Mouse (Mus musculus): ENCODE results near the gene Prkg1.

Prkg1 gene

GRCm38 (mm10) chr19:31746635-31747034 lies 18.2 kb downstream of the Prkg1 start:
- DNase-seq (ENCODE audit: extremely low spot score, low read depth, low spot score): no peak

GRCm38 (mm10) chr19:31743241-31744045 lies 21.4 kb downstream of the Prkg1 start:
- no peak for DNase-seq (ENCODE audit: extremely low spot score, low read depth, low spot score)

GRCm38 (mm10) chr19:31714900-31715299 lies 49.9 kb downstream of the Prkg1 start:
- DNase-seq (ENCODE audit: extremely low spot score, low read depth, low spot score): no peak

GRCm38 (mm10) chr19:31714418-31714817 lies 50.4 kb downstream of the Prkg1 start:
- no peak for DNase-seq (ENCODE audit: extremely low spot score, low read depth, low spot score)

- no peak for DNase-seq (ENCODE audit: extremely low spot score, low read depth, low spot score)
Measured at GRCm38 (mm10) chr19:31713321-31713720, 51.5 kb downstream of the Prkg1 start.

GRCm38 (mm10) chr19:31710336-31710735 lies 54.5 kb downstream of the Prkg1 start:
- no peak for DNase-seq (ENCODE audit: extremely low spot score, low read depth, low spot score)

GRCm38 (mm10) chr19:31703991-31704390 lies 60.8 kb downstream of the Prkg1 start:
- no peak for DNase-seq (ENCODE audit: extremely low spot score, low read depth, low spot score)

- DNase-seq (ENCODE audit: extremely low spot score, low read depth, low spot score): no peak
Measured at GRCm38 (mm10) chr19:31698916-31699315, 65.9 kb downstream of the Prkg1 start.

GRCm38 (mm10) chr19:31680821-31681220 lies 84.0 kb downstream of the Prkg1 start:
- no peak for DNase-seq (ENCODE audit: extremely low spot score, low read depth, low spot score)

- DNase-seq (ENCODE audit: extremely low spot score, low read depth, low spot score): no peak
Measured at GRCm38 (mm10) chr19:31678324-31678723, 86.5 kb downstream of the Prkg1 start.

GRCm38 (mm10) chr19:31671726-31672125 lies 93.1 kb downstream of the Prkg1 start:
- no peak for DNase-seq (ENCODE audit: extremely low spot score, low read depth, low spot score)

GRCm38 (mm10) chr19:31665007-31665406 lies 99.8 kb downstream of the Prkg1 start:
- no peak for DNase-seq (ENCODE audit: extremely low spot score, low read depth, low spot score)

GRCm38 (mm10) chr19:31664159-31664991 lies 100.5 kb downstream of the Prkg1 start:
- no peak for DNase-seq (ENCODE audit: extremely low spot score, low read depth, low spot score)

- no peak for DNase-seq (ENCODE audit: extremely low spot score, low read depth, low spot score)
Measured at GRCm38 (mm10) chr19:31663437-31664158, 101.2 kb downstream of the Prkg1 start.

- no peak for DNase-seq (ENCODE audit: extremely low spot score, low read depth, low spot score)
Measured at GRCm38 (mm10) chr19:31662802-31663201, 102.0 kb downstream of the Prkg1 start.

GRCm38 (mm10) chr19:31658751-31659397 lies 106.0 kb downstream of the Prkg1 start:
- DNase-seq (ENCODE audit: extremely low spot score, low read depth, low spot score): no peak

- no peak for DNase-seq (ENCODE audit: extremely low spot score, low read depth, low spot score)
Measured at GRCm38 (mm10) chr19:31656256-31656655, 108.6 kb downstream of the Prkg1 start.

GRCm38 (mm10) chr19:31655826-31656225 lies 109.0 kb downstream of the Prkg1 start:
- DNase-seq (ENCODE audit: extremely low spot score, low read depth, low spot score): no peak

- DNase-seq (ENCODE audit: extremely low spot score, low read depth, low spot score): no peak
Measured at GRCm38 (mm10) chr19:31654022-31654421, 110.8 kb downstream of the Prkg1 start.

GRCm38 (mm10) chr19:31650452-31650851 lies 114.4 kb downstream of the Prkg1 start:
- no peak for DNase-seq (ENCODE audit: extremely low spot score, low read depth, low spot score)

GRCm38 (mm10) chr19:31647492-31647891 lies 117.3 kb downstream of the Prkg1 start:
- no peak for DNase-seq (ENCODE audit: extremely low spot score, low read depth, low spot score)

Data from hindlimb bud, embryonic 11.5 days (tissue).